In genomic region chr7:102665378-102665777, GRCm38 (mm10) we compare ENCODE assay signal across 14 mouse cellular contexts. TPM values are rescaled to one million over a fixed set of nuclear protein-coding genes. Genes with fewer than 3 reads are reported as not detected.
A peak's percentile ranks its signal among the peaks of the same experiment; 100 is the strongest.
DNase-seq lines count a peak whose midpoint lies in the region; ATAC-seq and TF ChIP-seq lines count a peak whose summit lies in the region.
"Had no signal": no experiment of that assay in that cellular context is flagged by ENCODE, and none has a peak within 500 bp of the region (broad histone marks: within the 10 kb centered on the region; RNA-seq: fewer than 3 reads in every experiment).

No protein-coding gene starts in this region.

- DNase-seq in forebrain, embryonic 14.5 days (ENCODE audit: low spot score): peak; percentile 59
- peak; percentile 17 for DNase-seq in limb, embryonic 14.5 days (ENCODE audit: low spot score)
- no peak for DNase-seq in limb, embryonic 10.5 days (ENCODE audit: low spot score)
- DNase-seq in CH12.LX (ENCODE audit: extremely low read depth): peak; percentile 24
- DNase-seq in embryo, embryonic 10.5 days (ENCODE audit: low spot score): peak; percentile 54
- DNase-seq in cerebellum, postnatal 25 days: no peak
- DNase-seq in kidney, adult 8-10 months: no peak
- DNase-seq: right cerebral cortex, postnatal 14 days had no signal

- H3K27ac ChIP-seq in forebrain, embryonic 14.5 days (ENCODE audit: low read depth, low read length): no peak overlapping the region
- no peak overlapping the region for H3K27ac ChIP-seq in forebrain, embryonic 16.5 days (ENCODE audit: low read length)
- H3K27ac ChIP-seq in limb, embryonic 14.5 days (replicated peaks; ENCODE audit: low read depth, low read length): no peak overlapping the region
- H3K27ac ChIP-seq in limb, embryonic 10.5 days: no peak overlapping the region
- H3K27ac ChIP-seq in CH12.LX (ENCODE audit: insufficient read depth, low read depth): no peak overlapping the region
- H3K27ac ChIP-seq: embryonic facial prominence, embryonic 12.5 days; heart, embryonic 15.5 days had no signal

- no peak for ATAC-seq in forebrain, embryonic 14.5 days
- no peak for ATAC-seq in forebrain, embryonic 16.5 days
- ATAC-seq in limb, embryonic 14.5 days (ENCODE audit: low FRiP score, low read depth): no peak

- H3K4me1 ChIP-seq in forebrain, embryonic 14.5 days (ENCODE audit: control insufficient read depth, insufficient read depth, low read length): no peaks in the 10 kb centered on the region
- no peaks in the 10 kb centered on the region for H3K4me1 ChIP-seq in forebrain, embryonic 16.5 days (replicated peaks; ENCODE audit: control insufficient read depth, insufficient read depth, low read length)
- H3K4me1 ChIP-seq in limb, embryonic 14.5 days (ENCODE audit: control insufficient read depth, insufficient read depth, low read length): no peaks in the 10 kb centered on the region
- no peaks in the 10 kb centered on the region for H3K4me1 ChIP-seq in limb, embryonic 10.5 days
- no peaks in the 10 kb centered on the region for H3K4me1 ChIP-seq in CH12.LX (ENCODE audit: control insufficient read depth in 1 of 2, insufficient read depth in 2 of 2)
- H3K4me1 ChIP-seq: embryonic facial prominence, embryonic 12.5 days; heart, embryonic 15.5 days had no signal

- H3K36me3 ChIP-seq in forebrain, embryonic 14.5 days (ENCODE audit: control insufficient read depth, insufficient read depth, low read length): no peaks in the 10 kb centered on the region
- no peaks in the 10 kb centered on the region for H3K36me3 ChIP-seq in forebrain, embryonic 16.5 days (ENCODE audit: control insufficient read depth, insufficient read depth)
- H3K36me3 ChIP-seq in limb, embryonic 14.5 days (ENCODE audit: control insufficient read depth, insufficient read depth, low read length): no peaks in the 10 kb centered on the region
- no peaks in the 10 kb centered on the region for H3K36me3 ChIP-seq in limb, embryonic 10.5 days
- no peaks in the 10 kb centered on the region for H3K36me3 ChIP-seq in CH12.LX (replicated peaks in 1 of 2; ENCODE audit: control insufficient read depth in 1 of 2, insufficient read depth in 1 of 2, low read length in 1 of 2)
- H3K36me3 ChIP-seq: embryonic facial prominence, embryonic 12.5 days; heart, embryonic 15.5 days had no signal

- in situ Hi-C loops in CH12.LX (cut with MboI; ENCODE audit: low pct_ligation_motif_present, low pct_unique_long_range_greater_than_20kb, low sequenced_read_pairs): loop anchor here (10.0 kb wide), 1 partner anchor 249 kb away; the partner anchor contains the start of gene Olfr571

- no peak overlapping the region for H3K4me3 ChIP-seq in forebrain, embryonic 14.5 days (ENCODE audit: low read depth, low read length)
- H3K4me3 ChIP-seq in forebrain, embryonic 16.5 days (replicated peaks; ENCODE audit: low read length): no peak overlapping the region
- no peak overlapping the region for H3K4me3 ChIP-seq in limb, embryonic 14.5 days (replicated peaks; ENCODE audit: low read length)
- no peak overlapping the region for H3K4me3 ChIP-seq in limb, embryonic 10.5 days
- no peak overlapping the region for H3K4me3 ChIP-seq in CH12.LX (replicated peaks in 1 of 3; ENCODE audit: low read depth in 2 of 3, low read length in 2 of 3, poor library complexity in 1 of 3)
- H3K4me3 ChIP-seq: embryonic facial prominence, embryonic 12.5 days; heart, embryonic 15.5 days; myocyte had no signal

- peak; percentile 67 for TF ChIP-seq RAD21 in CH12.LX (IDR thresholded peaks at IDR 0.05; ENCODE audit: low read depth, low read length)

- H3K9me3 ChIP-seq in forebrain, embryonic 14.5 days (replicated peaks; ENCODE audit: control insufficient read depth, low read length): no peaks in the 10 kb centered on the region
- H3K9me3 ChIP-seq in forebrain, embryonic 16.5 days (ENCODE audit: control insufficient read depth, low read length): no peaks in the 10 kb centered on the region
- no peaks in the 10 kb centered on the region for H3K9me3 ChIP-seq in limb, embryonic 14.5 days (ENCODE audit: control insufficient read depth, low read length)
- no peaks in the 10 kb centered on the region for H3K9me3 ChIP-seq in limb, embryonic 10.5 days (replicated peaks)
- no peaks in the 10 kb centered on the region for H3K9me3 ChIP-seq in CH12.LX (replicated peaks; ENCODE audit: low read length)
- H3K9me3 ChIP-seq: embryonic facial prominence, embryonic 12.5 days; heart, embryonic 15.5 days had no signal

- TF ChIP-seq EP300 in CH12.LX (IDR thresholded peaks at IDR 0.05; ENCODE audit: low read length): no peak

- 43% methylated on average over 2 of the region's 2 CpGs for WGBS in forebrain, embryonic 14.5 days
- 41% methylated on average over 2 of the region's 2 CpGs for WGBS in forebrain, embryonic 16.5 days
- WGBS in limb, embryonic 14.5 days: 30% methylated on average over 2 of the region's 2 CpGs
- WGBS in limb, embryonic 10.5 days: 41% methylated on average over 2 of the region's 2 CpGs

- H3K4me2 ChIP-seq in forebrain, embryonic 14.5 days (ENCODE audit: low read length): no peak overlapping the region
- no peak overlapping the region for H3K4me2 ChIP-seq in forebrain, embryonic 16.5 days (ENCODE audit: low read length)
- no peak overlapping the region for H3K4me2 ChIP-seq in limb, embryonic 14.5 days (replicated peaks; ENCODE audit: low read depth, low read length, severe bottlenecking)
- no peak overlapping the region for H3K4me2 ChIP-seq in CH12.LX (ENCODE audit: insufficient read depth, low read depth, poor library complexity, severe bottlenecking)
- H3K4me2 ChIP-seq: embryonic facial prominence, embryonic 12.5 days; heart, embryonic 15.5 days had no signal

- H3K79me2 ChIP-seq in CH12.LX (replicated peaks; ENCODE audit: control insufficient read depth, extremely low read depth, insufficient read depth, poor library complexity, severe bottlenecking): no peaks in the 10 kb centered on the region

- peak in 1 of 2 experiments; percentile 75; a peak in 2 of 4 replicates for TF ChIP-seq CTCF in CH12.LX (conservative IDR thresholded peaks at IDR 0.05 in 1 of 2, IDR thresholded peaks at IDR 0.05 in 1 of 2; ENCODE audit: low read depth in 2 of 2, low read length in 2 of 2)

- TF ChIP-seq POLR2A in limb, embryonic 14.5 days (IDR thresholded peaks at IDR 0.05; ENCODE audit: borderline replicate concordance, extremely low read depth, insufficient read depth, insufficient read length): no peak
- no peak for TF ChIP-seq POLR2A in CH12.LX (IDR thresholded peaks at IDR 0.05; ENCODE audit: low read depth, low read length)

- dilution Hi-C loops in CH12.LX (cut with MboI; ENCODE audit: extremely low pct_ligation_motif_present, extremely low pct_unique_long_range_greater_than_20kb, low sequenced_read_pairs): no loop called here

- H3K27me3 ChIP-seq in forebrain, embryonic 14.5 days (replicated peaks; ENCODE audit: control insufficient read depth, insufficient read depth, low read length): no peaks in the 10 kb centered on the region
- no peaks in the 10 kb centered on the region for H3K27me3 ChIP-seq in forebrain, embryonic 16.5 days (replicated peaks; ENCODE audit: control insufficient read depth, insufficient read depth, low read length)
- no peaks in the 10 kb centered on the region for H3K27me3 ChIP-seq in limb, embryonic 14.5 days (ENCODE audit: control insufficient read depth, insufficient read depth, low read length)
- no peaks in the 10 kb centered on the region for H3K27me3 ChIP-seq in limb, embryonic 10.5 days (ENCODE audit: low read depth, poor library complexity, severe bottlenecking)
- H3K27me3 ChIP-seq in CH12.LX (replicated peaks): no peaks in the 10 kb centered on the region
- H3K27me3 ChIP-seq: embryonic facial prominence, embryonic 12.5 days; heart, embryonic 15.5 days had no signal

- no peak overlapping the region for H3K9ac ChIP-seq in forebrain, embryonic 14.5 days (ENCODE audit: low read length)
- H3K9ac ChIP-seq in forebrain, embryonic 16.5 days (replicated peaks; ENCODE audit: low read depth, low read length): no peak overlapping the region
- no peak overlapping the region for H3K9ac ChIP-seq in limb, embryonic 14.5 days (ENCODE audit: low read depth, low read length, severe bottlenecking)
- no peak overlapping the region for H3K9ac ChIP-seq in CH12.LX (ENCODE audit: insufficient read depth, low read depth)
- H3K9ac ChIP-seq: embryonic facial prominence, embryonic 12.5 days; heart, embryonic 15.5 days had no signal

RNA-seq across cellular contexts. Expression of gene Olfr556, which starts 0.7 kb away (rescaled TPM):
- not detected in 2 replicates for polyA plus RNA-seq in forebrain, embryonic 14.5 days (2014; fragmentation: Nextera tagmentation; extraction: Ambion mirVana)
- polyA plus RNA-seq in forebrain, embryonic 16.5 days (2015; fragmentation: Nextera tagmentation; extraction: Ambion mirVana): not detected in 2 replicates
- polyA plus RNA-seq in limb, embryonic 14.5 days (2012; rRNA removed): not detected in 2 replicates
- not detected in 2 replicates for polyA plus RNA-seq in limb, embryonic 14.5 days (2014; fragmentation: Nextera tagmentation; extraction: Ambion mirVana)
- not detected in 2 replicates for polyA plus RNA-seq in limb, embryonic 10.5 days (2016; fragmentation: Nextera tagmentation; extraction: Ambion mirVana)
- total RNA-seq in CH12.LX (2012; rRNA removed) (not detected in 2 replicates), CH12.LX (2014; rRNA removed) (not detected in 2 replicates)
- polyA plus RNA-seq in CH12.LX (2012; ENCODE audit: insufficient read length, low read depth): not detected in 2 replicates
- polyA plus RNA-seq: embryonic facial prominence, embryonic 12.5 days; heart, embryonic 15.5 days; liver, embryonic 16.5 days; myocyte had no signal

RNA-seq across cellular contexts. Expression of gene Olfr555, which starts 6.8 kb away (rescaled TPM):
- polyA plus RNA-seq in forebrain, embryonic 14.5 days (2014; fragmentation: Nextera tagmentation; extraction: Ambion mirVana): not detected in 2 replicates
- not detected in 2 replicates for polyA plus RNA-seq in forebrain, embryonic 16.5 days (2015; fragmentation: Nextera tagmentation; extraction: Ambion mirVana)
- not detected in 2 replicates for polyA plus RNA-seq in limb, embryonic 14.5 days (2012; rRNA removed)
- polyA plus RNA-seq in limb, embryonic 14.5 days (2014; fragmentation: Nextera tagmentation; extraction: Ambion mirVana): not detected in 2 replicates
- not detected in 2 replicates for polyA plus RNA-seq in limb, embryonic 10.5 days (2016; fragmentation: Nextera tagmentation; extraction: Ambion mirVana)
- not detected in 2 replicates for total RNA-seq in CH12.LX (2012; rRNA removed)
- total RNA-seq in CH12.LX (2014; rRNA removed): not detected in 2 replicates
- not detected in 2 replicates for polyA plus RNA-seq in CH12.LX (2012; ENCODE audit: insufficient read length, low read depth)
- total RNA-seq: layer of hippocampus, postnatal 25 days had no signal
- polyA plus RNA-seq: embryonic facial prominence, embryonic 12.5 days; heart, embryonic 15.5 days; liver, embryonic 16.5 days; myocyte had no signal

RNA-seq across cellular contexts. Expression of gene Trim68, which starts 21.7 kb away (rescaled TPM):
- 4.4 and 5.8 TPM in 2 replicates for polyA plus RNA-seq in forebrain, embryonic 14.5 days (2014; fragmentation: Nextera tagmentation; extraction: Ambion mirVana)
- polyA plus RNA-seq in forebrain, embryonic 16.5 days (2015; fragmentation: Nextera tagmentation; extraction: Ambion mirVana): 5.6 and 5.8 TPM in 2 replicates
- polyA plus RNA-seq in limb, embryonic 14.5 days (2012; rRNA removed): 38.1 and 41.4 TPM in 2 replicates
- 13.4 and 15.3 TPM in 2 replicates for polyA plus RNA-seq in limb, embryonic 14.5 days (2014; fragmentation: Nextera tagmentation; extraction: Ambion mirVana)
- 7.8 and 13.0 TPM in 2 replicates for polyA plus RNA-seq in limb, embryonic 10.5 days (2016; fragmentation: Nextera tagmentation; extraction: Ambion mirVana)
- total RNA-seq in CH12.LX (2012; rRNA removed) (6.5 and 8.1 TPM in 2 replicates), CH12.LX (2014; rRNA removed) (7.7 and 8.0 TPM in 2 replicates)
- polyA plus RNA-seq in CH12.LX (2012; ENCODE audit: insufficient read length, low read depth): 10.9 and 11.6 TPM in 2 replicates

RNA-seq across cellular contexts. Expression of gene Olfr554, which starts 27.1 kb away (rescaled TPM):
- polyA plus RNA-seq in forebrain, embryonic 14.5 days (2014; fragmentation: Nextera tagmentation; extraction: Ambion mirVana): not detected in 2 replicates
- polyA plus RNA-seq in forebrain, embryonic 16.5 days (2015; fragmentation: Nextera tagmentation; extraction: Ambion mirVana): not detected in 2 replicates
- polyA plus RNA-seq in limb, embryonic 14.5 days (2012; rRNA removed): not detected in 2 replicates
- not detected in 2 replicates for polyA plus RNA-seq in limb, embryonic 14.5 days (2014; fragmentation: Nextera tagmentation; extraction: Ambion mirVana)
- polyA plus RNA-seq in limb, embryonic 10.5 days (2016; fragmentation: Nextera tagmentation; extraction: Ambion mirVana): not detected in 2 replicates
- total RNA-seq in CH12.LX (2012; rRNA removed): not detected in 2 replicates
- not detected in 2 replicates for total RNA-seq in CH12.LX (2014; rRNA removed)
- not detected in 2 replicates for polyA plus RNA-seq in CH12.LX (2012; ENCODE audit: insufficient read length, low read depth)
- total RNA-seq: layer of hippocampus, postnatal 25 days had no signal
- polyA plus RNA-seq: embryonic facial prominence, embryonic 12.5 days; heart, embryonic 15.5 days; liver, embryonic 16.5 days; myocyte had no signal

RNA-seq across cellular contexts. Expression of gene Olfr557, which starts 30.3 kb away (rescaled TPM):
- polyA plus RNA-seq in forebrain, embryonic 14.5 days (2014; fragmentation: Nextera tagmentation; extraction: Ambion mirVana): not detected in 2 replicates
- not detected in 2 replicates for polyA plus RNA-seq in forebrain, embryonic 16.5 days (2015; fragmentation: Nextera tagmentation; extraction: Ambion mirVana)
- polyA plus RNA-seq in limb, embryonic 14.5 days (2012; rRNA removed): not detected in 2 replicates
- polyA plus RNA-seq in limb, embryonic 14.5 days (2014; fragmentation: Nextera tagmentation; extraction: Ambion mirVana): not detected in 2 replicates
- polyA plus RNA-seq in limb, embryonic 10.5 days (2016; fragmentation: Nextera tagmentation; extraction: Ambion mirVana): not detected in 2 replicates
- total RNA-seq in CH12.LX (2012; rRNA removed): not detected in 2 replicates
- not detected in 2 replicates for total RNA-seq in CH12.LX (2014; rRNA removed)
- not detected in 2 replicates for polyA plus RNA-seq in CH12.LX (2012; ENCODE audit: insufficient read length, low read depth)
- total RNA-seq: layer of hippocampus, postnatal 25 days had no signal
- polyA plus RNA-seq: embryonic facial prominence, embryonic 12.5 days; heart, embryonic 15.5 days; liver, embryonic 16.5 days; myocyte had no signal

Comparison
In these comparisons a context has a peak if more than half of its experiments do, and no peak if none do; other contexts are left out.
1. DNase-seq: peak in forebrain, embryonic 14.5 days (single experiment), limb, embryonic 14.5 days (single experiment), CH12.LX (single experiment) and embryo, embryonic 10.5 days (single experiment); none in limb, embryonic 10.5 days (single experiment), cerebellum, postnatal 25 days (0 of 2) and kidney, adult 8-10 months (0 of 2).